Mouse (Mus musculus): ENCODE measurements at regions not wholly inside any gene's neighbourhood (a gene's known extent, or its start where the extent isn't known, plus 50 kb on each side); places are given as distances from the start of the nearest gene placed in this dataset.

- no peak overlapping the region for H3K4me2 ChIP-seq
- WGBS (ENCODE audit: insufficient replicate concordance): 25% methylated on average over 7 of the region's 7 CpGs
- H3K4me1 ChIP-seq (replicated peaks): no peaks in the 10 kb centered on the region
- no peak overlapping the region for H3K27ac ChIP-seq
- no peaks in the 10 kb centered on the region for H3K9me3 ChIP-seq (replicated peaks)
- no peaks in the 10 kb centered on the region for H3K36me3 ChIP-seq
- H3K4me3 ChIP-seq (replicated peaks): no peak overlapping the region
- ATAC-seq (ENCODE audit: low read depth) (no peak), DNase-seq (no peak)
- H3K9ac ChIP-seq: no peak overlapping the region
- H3K27me3 ChIP-seq: peaks cover 19% of the 10 kb centered on the region
These were observed 70.7 kb upstream of the Ppp2r5c start for GRCm38 (mm10) chr12:110376062-110376837.

- Histone ChIP-seq H3K36me3 (no peaks in the 10 kb centered on the region), H3K9me3 (replicated peaks) (no peaks in the 10 kb centered on the region), H3K27ac (no peak overlapping the region), H3K4me1 (replicated peaks) (no peaks in the 10 kb centered on the region), H3K9ac (no peak overlapping the region), H3K4me2 (no peak overlapping the region), H3K4me3 (replicated peaks) (no peak overlapping the region), H3K27me3 (peaks cover 19% of the 10 kb centered on the region)
- ATAC-seq (ENCODE audit: low read depth) (no peak), DNase-seq (no peak)
- 51% methylated on average over 4 of the region's 4 CpGs for WGBS (ENCODE audit: insufficient replicate concordance)
These were observed 70.1 kb upstream of the Ppp2r5c start for GRCm38 (mm10) chr12:110376838-110377150.

GRCm38 (mm10) chr12:110377306-110377705 is 69.6 kb upstream of the Ppp2r5c start:
- H3K4me2 ChIP-seq: no peak overlapping the region
- H3K9me3 ChIP-seq (replicated peaks): no peaks in the 10 kb centered on the region
- no peaks in the 10 kb centered on the region for H3K36me3 ChIP-seq
- ATAC-seq (ENCODE audit: low read depth): no peak
- no peaks in the 10 kb centered on the region for H3K4me1 ChIP-seq (replicated peaks)
- no peak overlapping the region for H3K9ac ChIP-seq
- H3K4me3 ChIP-seq (replicated peaks): no peak overlapping the region
- WGBS (ENCODE audit: insufficient replicate concordance): 52% methylated on average over 6 of the region's 6 CpGs
- DNase-seq: no peak
- no peak overlapping the region for H3K27ac ChIP-seq
- H3K27me3 ChIP-seq: peaks cover 19% of the 10 kb centered on the region

- Histone ChIP-seq H3K9ac (no peak overlapping the region), H3K36me3 (no peaks in the 10 kb centered on the region), H3K4me2 (no peak overlapping the region), H3K27ac (no peak overlapping the region), H3K4me3 (replicated peaks) (no peak overlapping the region), H3K27me3 (peaks cover 19% of the 10 kb centered on the region), H3K9me3 (replicated peaks) (no peaks in the 10 kb centered on the region), H3K4me1 (replicated peaks) (no peaks in the 10 kb centered on the region)
- no peak for ATAC-seq (ENCODE audit: low read depth)
- WGBS (ENCODE audit: insufficient replicate concordance): 51% methylated on average over 10 of the region's 10 CpGs
- no peak for DNase-seq
These were observed 69.2 kb upstream of the Ppp2r5c start for GRCm38 (mm10) chr12:110377734-110378133.

GRCm38 (mm10) chr12:110378302-110378701 is 68.6 kb upstream of the Ppp2r5c start:
- Histone ChIP-seq H3K4me3 (replicated peaks) (no peak overlapping the region), H3K36me3 (no peaks in the 10 kb centered on the region), H3K9me3 (replicated peaks) (no peaks in the 10 kb centered on the region), H3K4me1 (replicated peaks) (no peaks in the 10 kb centered on the region), H3K9ac (no peak overlapping the region), H3K4me2 (no peak overlapping the region), H3K27ac (no peak overlapping the region), H3K27me3 (peaks cover 19% of the 10 kb centered on the region)
- no peak for ATAC-seq (ENCODE audit: low read depth)
- no peak for DNase-seq
- 64% methylated on average over 5 of the region's 5 CpGs for WGBS (ENCODE audit: insufficient replicate concordance)

- Histone ChIP-seq H3K27ac (no peak overlapping the region), H3K4me3 (replicated peaks) (no peak overlapping the region), H3K27me3 (peaks cover 6% of the 10 kb centered on the region), H3K9ac (no peak overlapping the region), H3K4me2 (no peak overlapping the region), H3K4me1 (replicated peaks) (no peaks in the 10 kb centered on the region), H3K9me3 (replicated peaks) (no peaks in the 10 kb centered on the region), H3K36me3 (no peaks in the 10 kb centered on the region)
- 69% methylated on average over 12 of the region's 12 CpGs for WGBS (ENCODE audit: insufficient replicate concordance)
- DNase-seq (no peak), ATAC-seq (ENCODE audit: low read depth) (no peak)
These were observed 67.2 kb upstream of the Ppp2r5c start for GRCm38 (mm10) chr12:110379721-110380120.

GRCm38 (mm10) chr12:110380831-110381750 is 65.8 kb upstream of the Ppp2r5c start:
- ATAC-seq (ENCODE audit: low read depth) (no peak), DNase-seq (no peak)
- H3K4me2 ChIP-seq: no peak overlapping the region
- no peak overlapping the region for H3K9ac ChIP-seq
- H3K27me3 ChIP-seq: no peaks in the 10 kb centered on the region
- H3K36me3 ChIP-seq: no peaks in the 10 kb centered on the region
- H3K4me3 ChIP-seq (replicated peaks): no peak overlapping the region
- no peak overlapping the region for H3K27ac ChIP-seq
- 50% methylated on average over 25 of the region's 25 CpGs for WGBS (ENCODE audit: insufficient replicate concordance)
- no peaks in the 10 kb centered on the region for H3K4me1 ChIP-seq (replicated peaks)
- no peaks in the 10 kb centered on the region for H3K9me3 ChIP-seq (replicated peaks)

- no peaks in the 10 kb centered on the region for H3K4me1 ChIP-seq (replicated peaks)
- no peaks in the 10 kb centered on the region for H3K9me3 ChIP-seq (replicated peaks)
- DNase-seq (no peak), ATAC-seq (ENCODE audit: low read depth) (no peak)
- H3K4me3 ChIP-seq (replicated peaks): no peak overlapping the region
- 78% methylated on average over 20 of the region's 20 CpGs for WGBS (ENCODE audit: insufficient replicate concordance)
- H3K4me2 ChIP-seq: no peak overlapping the region
- no peaks in the 10 kb centered on the region for H3K36me3 ChIP-seq
- no peak overlapping the region for H3K9ac ChIP-seq
- no peak overlapping the region for H3K27ac ChIP-seq
- H3K27me3 ChIP-seq: no peaks in the 10 kb centered on the region
These were observed 61.9 kb upstream of the Ppp2r5c start for GRCm38 (mm10) chr12:110385031-110385430.

- WGBS (ENCODE audit: insufficient replicate concordance): 73% methylated on average over 20 of the region's 20 CpGs
- no peak overlapping the region for H3K4me2 ChIP-seq
- H3K4me3 ChIP-seq (replicated peaks): no peak overlapping the region
- H3K36me3 ChIP-seq: no peaks in the 10 kb centered on the region
- ATAC-seq (ENCODE audit: low read depth): no peak
- no peak for DNase-seq
- no peaks in the 10 kb centered on the region for H3K4me1 ChIP-seq (replicated peaks)
- H3K27ac ChIP-seq: no peak overlapping the region
- no peaks in the 10 kb centered on the region for H3K27me3 ChIP-seq
- H3K9ac ChIP-seq: no peak overlapping the region
- H3K9me3 ChIP-seq (replicated peaks): no peaks in the 10 kb centered on the region
These were observed 60.9 kb upstream of the Ppp2r5c start for GRCm38 (mm10) chr12:110385801-110386599.

- no peaks in the 10 kb centered on the region for H3K36me3 ChIP-seq
- H3K9ac ChIP-seq: no peak overlapping the region
- H3K27me3 ChIP-seq: no peaks in the 10 kb centered on the region
- H3K4me2 ChIP-seq: no peak overlapping the region
- H3K9me3 ChIP-seq (replicated peaks): no peaks in the 10 kb centered on the region
- no peak for ATAC-seq (ENCODE audit: low read depth)
- no peaks in the 10 kb centered on the region for H3K4me1 ChIP-seq (replicated peaks)
- DNase-seq: no peak
- no peak overlapping the region for H3K27ac ChIP-seq
- H3K4me3 ChIP-seq (replicated peaks): no peak overlapping the region
- 79% methylated on average over 11 of the region's 11 CpGs for WGBS (ENCODE audit: insufficient replicate concordance)
These were observed 59.9 kb upstream of the Ppp2r5c start for GRCm38 (mm10) chr12:110387056-110387455.

GRCm38 (mm10) chr12:110387567-110387966 is 59.4 kb upstream of the Ppp2r5c start:
- Histone ChIP-seq H3K36me3 (no peaks in the 10 kb centered on the region), H3K4me1 (replicated peaks) (no peaks in the 10 kb centered on the region), H3K4me3 (replicated peaks) (no peak overlapping the region), H3K9ac (no peak overlapping the region), H3K27ac (no peak overlapping the region), H3K27me3 (no peaks in the 10 kb centered on the region), H3K4me2 (no peak overlapping the region), H3K9me3 (replicated peaks) (no peaks in the 10 kb centered on the region)
- ATAC-seq (ENCODE audit: low read depth) (no peak), DNase-seq (no peak)
- WGBS (ENCODE audit: insufficient replicate concordance): 66% methylated on average over 4 of the region's 4 CpGs
